Mouse (Mus musculus) megakaryocyte, embryonic 14.5 days (primary cell): Measurements from ENCODE around the gene 2900026A02Rik. TPM values are rescaled to one million over a fixed set of nuclear protein-coding genes. Genes with fewer than 3 reads are reported as not detected.

Experiments used
- H3K27me3 ChIP-seq: replicated peaks from 2 replicates; pipeline ENCODE3; 2012; ENCODE audit warnings: inconsistent platforms
- H3K36me3 ChIP-seq: replicated peaks from 2 replicates; pipeline ENCODE3; 2012; ENCODE audit warnings: low read length, inconsistent platforms, mixed read lengths
- H3K4me1 ChIP-seq: 2 replicates; pipeline ENCODE4 v1.6.1; 2012; ENCODE audit warnings: inconsistent platforms
- H3K4me3 ChIP-seq: replicated peaks from 2 replicates; pipeline ENCODE3; 2012; ENCODE audit warnings: moderate library complexity, mild to moderate bottlenecking, inconsistent platforms
- H3K9me3 ChIP-seq: 2 replicates; pipeline ENCODE4 v1.6.1; 2012; ENCODE audit warnings: inconsistent platforms
- FLI1 ChIP-seq: IDR thresholded peaks from 2 replicates; pipeline ENCODE4 v1.6.1; 2012; ENCODE audit warnings: low read length, inconsistent platforms, mixed read lengths
- GATA1 ChIP-seq: IDR thresholded peaks from 3 replicates; pipeline ENCODE4 v1.6.1; 2012; ENCODE audit warnings: mixed read lengths, low read length, inconsistent platforms, borderline replicate concordance
- polyA plus RNA-seq: library from polyadenylated mRNA; stranded (reverse); fragments of >175 nt; gene quantifications from 2 replicates; pipeline ENCODE4 v1.2.3, GENCODE M21; 2012; ENCODE audit warnings: low replicate concordance; ENCODE audit not compliant: insufficient read depth

The 2900026A02Rik gene
- polyA plus RNA-seq, 1 experiment, result 1.7 TPM

DNA sequence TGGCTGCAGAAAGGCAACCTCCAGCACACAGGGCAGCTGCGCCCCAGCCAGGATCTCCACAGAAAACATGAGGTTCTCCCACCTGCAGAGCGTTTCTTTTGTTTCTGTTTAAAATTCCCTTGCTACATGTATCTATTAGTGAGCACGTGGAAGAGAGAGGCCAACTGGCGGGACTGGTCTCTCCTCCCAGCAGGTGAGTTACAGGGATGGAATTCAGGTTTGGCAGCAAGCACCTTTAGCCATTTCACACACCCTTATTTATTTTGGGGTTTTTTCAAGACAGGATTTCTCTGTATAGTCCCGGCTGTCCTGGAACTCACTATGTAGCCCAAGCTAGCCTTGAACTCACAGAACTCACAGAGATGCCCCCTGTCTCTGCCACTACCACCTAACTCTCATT lies 66.6 kb downstream of the 2900026A02Rik start:
- Histone ChIP-seq H3K4me3 (no peak overlapping the region), H3K27me3 (peaks cover 96% of the 10 kb centered on the region), H3K9me3 (no peaks in the 10 kb centered on the region), H3K36me3 (no peaks in the 10 kb centered on the region), H3K4me1 (peaks cover 57% of the 10 kb centered on the region)
- no peak for TF ChIP-seq GATA1
- no peak for TF ChIP-seq FLI1

DNA sequence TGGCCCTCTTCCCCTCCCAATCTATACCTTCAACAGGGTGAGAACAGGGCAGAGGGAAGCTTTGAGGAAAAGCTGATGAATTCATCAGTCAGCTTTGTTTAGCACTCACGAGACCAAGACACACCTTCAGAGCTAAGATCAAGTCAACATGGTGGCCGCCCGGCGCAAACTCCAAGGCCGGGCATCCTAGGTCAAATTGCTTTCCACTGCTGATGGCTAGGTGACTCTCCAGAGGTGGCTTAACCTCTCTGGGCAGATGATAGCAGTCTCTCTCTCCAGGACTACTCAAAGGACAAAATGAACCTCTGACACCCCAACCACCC lies 67.6 kb downstream of the 2900026A02Rik start:
- no peak overlapping the region for H3K4me3 ChIP-seq
- H3K9me3 ChIP-seq, result no peaks in the 10 kb centered on the region
- peaks cover 96% of the 10 kb centered on the region for H3K27me3 ChIP-seq
- no peak for TF ChIP-seq GATA1
- H3K36me3 ChIP-seq, result no peaks in the 10 kb centered on the region
- H3K4me1 ChIP-seq, result peaks cover 52% of the 10 kb centered on the region

DNA sequence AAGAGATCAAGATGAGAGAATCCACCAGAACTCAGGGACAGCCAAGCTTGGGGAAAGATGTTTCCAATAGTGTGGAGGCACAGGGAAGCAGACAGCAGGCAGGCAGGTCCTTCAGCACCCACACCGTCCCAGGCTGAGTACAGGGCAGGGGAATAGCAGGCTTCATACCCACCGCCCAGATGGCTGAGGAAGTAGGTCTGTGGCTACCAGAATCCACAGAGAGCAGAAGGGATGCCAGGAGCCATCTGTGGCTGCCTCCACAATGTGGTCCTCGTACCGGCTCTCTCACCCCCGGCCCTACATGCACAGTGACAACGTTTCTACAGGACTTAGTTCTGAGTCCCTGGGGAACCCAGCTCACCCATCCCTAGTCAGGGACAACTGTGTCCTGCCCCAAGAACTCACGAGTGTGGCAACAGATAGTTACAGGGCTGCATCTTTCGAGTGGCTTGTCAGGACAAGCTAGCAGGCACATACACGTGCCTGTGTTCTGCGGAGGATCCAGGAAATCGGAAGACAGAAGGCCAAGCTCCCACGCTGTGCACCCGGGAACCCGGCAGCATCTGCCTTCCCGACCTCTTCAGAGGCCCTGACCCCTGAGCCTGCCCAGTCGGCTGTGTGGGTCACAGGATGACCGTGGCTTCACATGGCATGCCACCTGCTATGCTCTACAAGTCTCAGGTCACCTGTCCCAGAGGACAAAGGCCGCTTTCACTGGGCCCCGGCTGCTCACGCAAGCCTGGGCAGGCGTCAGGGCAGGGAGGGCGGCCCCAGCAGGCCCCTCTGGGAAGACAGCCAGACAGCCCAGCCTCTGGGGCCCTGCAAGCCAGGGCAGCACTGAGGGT lies 68.2 kb downstream of the 2900026A02Rik start:
- H3K9me3 ChIP-seq, result no peaks in the 10 kb centered on the region
- H3K27me3 ChIP-seq, result peaks cover 96% of the 10 kb centered on the region
- TF ChIP-seq GATA1, result no peak
- TF ChIP-seq FLI1, result no peak
- no peak overlapping the region for H3K4me3 ChIP-seq
- H3K4me1 ChIP-seq, result peaks cover 48% of the 10 kb centered on the region
- H3K36me3 ChIP-seq, result no peaks in the 10 kb centered on the region

DNA sequence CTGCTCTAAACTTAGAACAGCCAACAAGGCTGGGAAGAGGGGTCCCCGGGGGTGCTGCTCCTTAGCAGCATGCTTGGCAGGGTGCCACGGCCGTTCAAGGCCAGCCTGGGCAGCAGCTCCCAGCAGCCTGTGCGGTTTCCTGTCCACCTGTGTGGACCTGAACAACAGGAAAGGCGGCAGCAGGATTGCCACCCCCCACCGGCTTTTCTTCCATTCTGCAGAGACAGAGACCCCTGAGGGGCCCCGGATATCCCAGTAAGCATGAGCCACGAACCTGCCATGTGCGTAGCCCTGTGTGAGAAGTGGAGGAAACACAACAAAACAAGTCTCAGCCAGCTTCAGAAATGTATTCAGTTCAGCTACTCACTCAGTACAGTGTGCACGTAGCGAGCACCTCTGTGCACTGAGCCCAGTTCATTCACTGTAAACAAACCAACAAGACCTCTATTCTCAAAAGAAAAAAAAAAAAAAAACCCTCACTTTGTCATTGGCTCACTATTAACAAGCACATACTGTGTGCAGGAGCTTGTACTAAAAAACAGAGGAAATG lies 69.4 kb downstream of the 2900026A02Rik start:
- TF ChIP-seq FLI1, result no peak
- TF ChIP-seq GATA1, result no peak
- H3K9me3 ChIP-seq, result no peaks in the 10 kb centered on the region
- no peak overlapping the region for H3K4me3 ChIP-seq
- H3K4me1 ChIP-seq, result peaks cover 41% of the 10 kb centered on the region
- H3K27me3 ChIP-seq, result peaks cover 98% of the 10 kb centered on the region
- H3K36me3 ChIP-seq, result no peaks in the 10 kb centered on the region

DNA sequence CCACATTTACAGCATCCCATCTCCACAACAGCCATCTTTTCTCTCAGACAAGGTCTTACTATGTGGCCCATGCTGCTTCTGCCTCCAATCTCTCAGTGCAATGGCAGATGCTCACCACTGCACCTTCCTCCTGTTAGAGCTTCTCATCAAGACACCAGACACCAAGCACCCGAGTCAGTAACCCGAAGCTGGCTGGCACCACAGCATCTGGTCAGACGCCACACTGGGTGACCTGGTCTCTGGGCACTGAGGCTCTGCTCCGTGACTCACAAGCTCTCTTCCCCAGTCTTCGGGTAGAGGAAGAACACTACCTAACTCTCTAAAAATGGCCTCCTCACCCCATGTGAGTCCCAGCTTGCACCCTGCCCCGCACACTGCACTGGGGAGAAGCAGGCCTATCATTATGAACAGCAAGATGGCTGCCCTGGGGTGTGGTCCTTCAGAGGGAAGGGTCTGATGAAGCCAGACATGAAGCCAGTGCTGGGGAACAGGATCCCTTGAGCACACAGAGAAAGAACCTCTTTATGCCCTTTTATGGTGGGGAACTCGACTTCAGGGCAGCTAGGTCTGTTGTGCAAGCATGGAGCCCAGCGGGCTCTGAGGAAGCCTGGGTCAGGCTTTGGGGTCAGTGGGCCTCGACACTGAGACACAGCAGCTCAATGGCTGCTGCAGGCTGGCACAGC lies 70.0 kb downstream of the 2900026A02Rik start:
- Histone ChIP-seq H3K4me1 (peaks cover 41% of the 10 kb centered on the region), H3K36me3 (no peaks in the 10 kb centered on the region), H3K9me3 (no peaks in the 10 kb centered on the region), H3K4me3 (no peak overlapping the region), H3K27me3 (peaks cover 98% of the 10 kb centered on the region)
- TF ChIP-seq GATA1 (no peak), FLI1 (no peak)

DNA sequence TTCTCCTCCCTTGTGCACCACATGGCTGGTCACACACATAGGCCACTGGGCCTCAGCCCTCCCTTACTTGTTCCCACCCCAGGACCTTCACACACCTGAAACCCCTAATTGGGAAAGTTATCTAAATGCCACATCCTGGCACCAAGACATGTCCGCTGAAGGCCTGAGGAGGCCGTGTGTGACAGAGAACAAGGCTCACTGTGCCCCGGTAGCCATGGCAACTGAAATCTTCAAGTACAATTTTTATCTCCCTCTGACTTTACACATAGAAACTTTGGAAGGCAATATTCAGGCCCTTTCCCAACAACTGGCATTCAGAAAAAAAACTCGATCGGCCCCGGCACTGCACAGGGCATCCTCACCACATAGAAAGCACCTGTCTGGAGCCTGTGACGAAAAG lies 72.0 kb downstream of the 2900026A02Rik start:
- Histone ChIP-seq H3K4me3 (no peak overlapping the region), H3K9me3 (no peaks in the 10 kb centered on the region), H3K36me3 (no peaks in the 10 kb centered on the region), H3K4me1 (peaks cover 42% of the 10 kb centered on the region), H3K27me3 (peaks cover 94% of the 10 kb centered on the region)
- TF ChIP-seq FLI1 (no peak), GATA1 (no peak)

DNA sequence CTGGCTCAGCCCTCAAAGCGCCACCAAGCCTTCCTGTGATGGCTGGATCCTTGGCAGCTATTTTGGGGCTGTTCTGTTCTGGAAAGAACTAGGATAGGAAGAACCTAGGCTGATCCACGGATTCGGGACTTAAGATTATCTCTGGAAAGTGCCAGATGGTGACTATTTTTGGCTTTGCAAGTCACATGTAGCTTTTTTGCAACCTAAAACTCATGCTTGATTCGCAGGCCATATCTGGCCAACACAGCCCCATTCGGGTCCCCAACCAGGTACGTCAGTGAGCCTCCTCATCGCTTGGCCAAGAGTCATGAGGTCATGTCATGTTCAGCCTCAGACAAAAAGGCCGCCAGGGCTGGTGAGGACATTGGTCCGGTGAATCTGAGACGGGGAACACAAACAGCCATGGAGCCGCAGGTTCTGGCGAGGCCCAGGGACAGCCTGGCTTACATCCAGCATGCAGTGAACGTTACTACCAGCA lies 73.0 kb downstream of the 2900026A02Rik start:
- Histone ChIP-seq H3K9me3 (no peaks in the 10 kb centered on the region), H3K4me1 (peaks cover 42% of the 10 kb centered on the region), H3K36me3 (no peaks in the 10 kb centered on the region), H3K4me3 (no peak overlapping the region), H3K27me3 (peaks cover 95% of the 10 kb centered on the region)
- TF ChIP-seq FLI1 (no peak), GATA1 (no peak)

DNA sequence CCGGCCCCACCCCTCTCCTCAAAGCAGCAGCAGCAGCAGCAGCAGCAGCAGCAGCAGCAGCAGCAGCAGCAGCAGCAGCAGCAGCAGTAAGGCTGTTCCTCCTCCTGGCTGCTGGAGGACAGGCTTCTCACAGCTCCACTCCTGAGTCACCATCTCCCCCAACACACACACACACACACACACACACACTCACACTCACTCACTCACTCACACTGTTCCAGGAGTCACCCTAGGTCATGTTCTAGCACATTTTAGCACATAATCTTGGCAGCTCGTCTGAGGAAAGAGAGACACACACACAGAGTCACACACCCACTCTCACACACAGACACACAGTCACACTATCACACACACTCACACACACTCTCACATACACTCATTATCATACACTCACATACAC lies 74.4 kb downstream of the 2900026A02Rik start:
- H3K4me1 ChIP-seq, result peaks cover 47% of the 10 kb centered on the region
- no peaks in the 10 kb centered on the region for H3K36me3 ChIP-seq
- TF ChIP-seq GATA1 (no peak), FLI1 (no peak)
- H3K4me3 ChIP-seq, result no peak overlapping the region
- no peaks in the 10 kb centered on the region for H3K9me3 ChIP-seq
- peaks cover 96% of the 10 kb centered on the region for H3K27me3 ChIP-seq

DNA sequence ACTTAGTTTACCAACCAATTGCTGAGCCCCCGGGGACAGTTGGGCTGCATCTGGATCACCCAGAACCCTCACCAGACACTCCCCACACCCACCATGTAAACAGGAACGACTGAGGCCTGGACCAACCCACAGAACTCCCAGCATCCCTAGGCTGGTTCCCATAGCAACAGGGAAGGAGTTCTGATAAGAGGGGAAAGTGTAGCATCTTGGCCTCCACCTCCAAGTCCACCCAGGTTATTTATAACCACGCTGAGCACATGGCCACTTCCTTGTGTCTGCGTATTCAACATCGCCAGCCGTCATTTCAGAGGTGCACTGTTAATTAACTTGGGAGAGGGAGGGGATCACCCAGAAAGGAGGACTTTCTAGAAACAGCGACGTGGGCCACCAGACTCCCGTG lies 75.9 kb downstream of the 2900026A02Rik start:
- H3K4me3 ChIP-seq, result no peak overlapping the region
- no peaks in the 10 kb centered on the region for H3K36me3 ChIP-seq
- TF ChIP-seq GATA1, result no peak
- TF ChIP-seq FLI1, result no peak
- peaks cover 8% of the 10 kb centered on the region for H3K9me3 ChIP-seq
- H3K4me1 ChIP-seq, result peaks cover 37% of the 10 kb centered on the region
- peaks cover 92% of the 10 kb centered on the region for H3K27me3 ChIP-seq

DNA sequence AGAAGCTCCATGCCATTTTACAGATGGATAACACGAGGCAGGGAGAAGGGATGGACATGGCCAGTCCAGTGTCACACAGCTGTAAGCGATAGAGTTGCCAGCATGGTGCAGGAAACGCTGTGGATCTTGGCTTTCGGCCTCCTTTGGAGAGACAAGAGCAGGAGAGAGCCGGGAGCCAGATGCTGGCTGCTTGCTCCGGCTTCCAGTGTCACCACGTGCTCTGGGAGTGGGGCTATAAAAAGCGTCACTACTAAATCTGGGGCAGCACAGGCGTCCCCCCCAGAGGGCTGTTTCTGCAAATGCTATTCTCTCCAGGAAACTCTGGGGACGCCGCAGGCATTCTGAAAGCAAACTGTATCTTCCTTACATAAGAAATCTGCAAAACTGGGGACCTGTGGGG lies 78.5 kb downstream of the 2900026A02Rik start:
- Histone ChIP-seq H3K36me3 (no peaks in the 10 kb centered on the region), H3K9me3 (peaks cover 15% of the 10 kb centered on the region), H3K4me3 (no peak overlapping the region), H3K4me1 (peaks cover 48% of the 10 kb centered on the region), H3K27me3 (peaks cover 89% of the 10 kb centered on the region)
- TF ChIP-seq GATA1 (no peak), FLI1 (no peak)

DNA sequence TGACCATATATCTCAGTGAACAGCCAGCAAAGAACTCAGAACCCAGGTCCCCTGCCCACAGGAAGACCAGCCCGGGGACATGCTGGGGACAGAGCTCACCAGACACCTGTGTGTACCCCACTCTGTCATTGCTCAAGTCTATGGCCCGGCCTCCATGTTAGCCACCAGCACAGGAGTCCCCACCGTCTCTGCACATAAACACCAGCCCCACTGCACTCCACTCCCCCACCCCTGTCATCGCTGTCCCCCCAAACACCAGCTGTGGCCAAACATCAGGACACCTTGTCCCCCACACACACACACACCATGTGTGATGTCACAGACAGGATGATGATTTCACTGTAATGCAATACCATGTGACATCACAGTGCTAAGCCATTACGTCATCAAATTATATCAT lies 79.0 kb downstream of the 2900026A02Rik start:
- TF ChIP-seq FLI1, result no peak
- no peak for TF ChIP-seq GATA1
- Histone ChIP-seq H3K4me3 (peak overlapping the region; percentile 48), H3K27me3 (peaks cover 88% of the 10 kb centered on the region), H3K4me1 (peaks cover 53% of the 10 kb centered on the region), H3K36me3 (no peaks in the 10 kb centered on the region), H3K9me3 (peaks cover 15% of the 10 kb centered on the region)
